Mouse (Mus musculus) CD8-positive naive resting alpha-beta T cell, adult 2 months (primary cell): ENCODE measurements around the gene Fam219b.
A peak's percentile ranks its signal among the peaks of the same experiment; 100 is the strongest.

ENCODE experiments used
- DNase-seq, 2 experiments: peaks; one replicate each; pipeline ENCODE4 v3.0.0; 2022; ENCODE audit warnings: low read depth in 2 of 2, low spot score in 2 of 2

Fam219b gene

GRCm38 (mm10) chr9:57537044-57537727 lies at the start of gene Fam219b:
TSS of gene Fam219b (plus strand) at chr9:57537528.
- DNase-seq: peak; percentile 72 to 76

GRCm38 (mm10) chr9:57487807-57488206 lies 49.5 kb upstream of the Fam219b start:
- no peak for DNase-seq

GRCm38 (mm10) chr9:57493532-57493931 lies 43.8 kb upstream of the Fam219b start:
- DNase-seq: no peak

GRCm38 (mm10) chr9:57494970-57495369 lies 42.4 kb upstream of the Fam219b start:
- DNase-seq: no peak

GRCm38 (mm10) chr9:57497236-57497635 lies 40.1 kb upstream of the Fam219b start:
- DNase-seq: no peak

- DNase-seq: no peak
Observed at GRCm38 (mm10) chr9:57498536-57498935, 38.8 kb upstream of the Fam219b start.

- DNase-seq: no peak
Observed at GRCm38 (mm10) chr9:57501452-57501851, 35.9 kb upstream of the Fam219b start.

- no peak for DNase-seq
Observed at GRCm38 (mm10) chr9:57501861-57502260, 35.5 kb upstream of the Fam219b start.

GRCm38 (mm10) chr9:57502911-57503621 lies 34.3 kb upstream of the Fam219b start:
- no peak for DNase-seq

- DNase-seq: no peak
Observed at GRCm38 (mm10) chr9:57503622-57504380, 33.5 kb upstream of the Fam219b start, which contains the start of gene Rpp25. TSS of gene Rpp25 (plus strand) at chr9:57504026.

GRCm38 (mm10) chr9:57504381-57504700 lies 33.0 kb upstream of the Fam219b start:
- DNase-seq: peak in 1 of 2 experiments; percentile 39

- no peak for DNase-seq
Observed at GRCm38 (mm10) chr9:57504891-57505290, 32.4 kb upstream of the Fam219b start.

GRCm38 (mm10) chr9:57505700-57506099 lies 31.6 kb upstream of the Fam219b start:
- DNase-seq: no peak

GRCm38 (mm10) chr9:57510577-57510976 lies 26.8 kb upstream of the Fam219b start:
- DNase-seq: no peak

- DNase-seq: peak; percentile 64 to 76
Observed at GRCm38 (mm10) chr9:57517113-57517512, 20.2 kb upstream of the Fam219b start.

GRCm38 (mm10) chr9:57520375-57521055 lies 16.8 kb upstream of the Fam219b start:
- no peak for DNase-seq

- peak; percentile 74 to 75 for DNase-seq
Observed at GRCm38 (mm10) chr9:57521056-57521911, 16.0 kb upstream of the Fam219b start, which contains the start of gene Cox5a. TSS of gene Cox5a (plus strand) at chr9:57521274.

- DNase-seq: no peak
Observed at GRCm38 (mm10) chr9:57522114-57522860, 15.0 kb upstream of the Fam219b start.

GRCm38 (mm10) chr9:57522861-57523246 lies 14.5 kb upstream of the Fam219b start:
- DNase-seq: no peak

GRCm38 (mm10) chr9:57523754-57524153 lies 13.6 kb upstream of the Fam219b start:
- peak in 1 of 2 experiments; percentile 58 for DNase-seq
